Mouse (Mus musculus): Measurements from ENCODE around the gene Lilrb4a. TPM values are rescaled to one million over a fixed set of nuclear protein-coding genes. Genes with fewer than 3 reads are reported as not detected.
"Not testable (repeated sequence)": the region's sequence is repeated elsewhere in the genome, so short reads cannot be mapped to it uniquely, and the experiment has no call there.

The Lilrb4a gene
- polyA plus RNA-seq (2012; rRNA removed) (1.7 and 2.7 TPM in 2 replicates), polyA plus RNA-seq (2014; fragmentation: Nextera tagmentation; extraction: Ambion mirVana) (0.78 and 5.0 TPM in 2 replicates)

DNA sequence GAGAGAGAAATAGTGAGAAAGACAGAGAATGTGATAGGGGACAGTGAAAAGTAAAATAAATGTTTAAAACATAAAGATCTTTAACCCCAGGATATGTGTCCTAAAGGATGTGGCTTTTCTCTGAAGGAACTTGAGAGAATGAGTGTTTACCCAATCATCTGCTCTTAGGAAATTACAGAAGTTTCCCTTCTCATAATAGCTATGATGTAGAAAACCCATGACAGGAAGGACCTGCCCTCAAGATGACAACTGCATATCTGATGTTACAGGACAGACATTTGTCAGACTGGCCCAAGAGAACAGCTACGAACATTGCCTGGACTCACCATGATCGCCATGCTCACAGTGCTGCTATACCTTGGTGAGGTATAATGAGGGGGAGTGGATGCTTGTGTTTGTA is at the start of gene Lilrb4a:
Lilrb4a (plus strand) TSS at position 266 of the 400 bp plus-strand sequence.
- not testable (repeated sequence) for ATAC-seq (ENCODE audit: insufficient read depth)

DNA sequence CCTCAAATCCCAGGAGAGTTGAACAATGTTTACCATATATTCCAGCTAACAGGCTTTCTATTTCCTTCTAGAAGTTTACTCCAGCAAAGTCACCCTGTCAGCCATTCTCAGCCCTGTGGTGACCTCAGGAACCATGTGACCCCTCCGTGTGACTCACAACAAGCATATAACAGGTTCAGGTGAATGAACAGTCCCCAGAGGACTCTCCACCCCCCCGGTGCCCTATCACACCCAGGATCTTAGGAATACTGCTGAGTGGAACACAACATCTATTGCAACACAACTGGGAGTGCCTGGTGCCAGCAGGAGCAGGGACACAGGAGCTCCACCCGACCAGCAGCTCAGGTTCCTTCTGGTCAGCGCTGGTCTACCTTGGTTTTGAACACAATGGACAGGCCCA is 39.1 kb upstream of the Lilrb4a start:
- no peak for ATAC-seq (ENCODE audit: insufficient read depth)
- no peak overlapping the region for H3K4me3 ChIP-seq (ENCODE audit: insufficient read depth in 1 of 2, low read depth in 2 of 2, low read length in 2 of 2)
- no peak overlapping the region for H3K9ac ChIP-seq (replicated peaks)
- no peaks in the 10 kb centered on the region for H3K36me3 ChIP-seq (replicated peaks; ENCODE audit: control insufficient read depth, insufficient read depth, low read depth)
- no peaks in the 10 kb centered on the region for H3K9me3 ChIP-seq (ENCODE audit: control insufficient read depth, low read length)
- 48% methylated on average over 4 of the region's 4 CpGs for WGBS (ENCODE audit: insufficient replicate concordance)
- H3K4me1 ChIP-seq (replicated peaks; ENCODE audit: control insufficient read depth in 2 of 2, insufficient read depth in 2 of 2, low read length in 1 of 2), result no peaks in the 10 kb centered on the region
- no peak for DNase-seq (ENCODE audit: low read depth in 3 of 3, low spot score in 3 of 3)
- no peak overlapping the region for H3K4me2 ChIP-seq (ENCODE audit: low read depth)
- H3K27me3 ChIP-seq (ENCODE audit: control insufficient read depth, insufficient read depth, low read length), result no peaks in the 10 kb centered on the region
- TF ChIP-seq CTCF (IDR thresholded peaks at IDR 0.05; ENCODE audit: low read depth) (no peak), EP300 (IDR thresholded peaks at IDR 0.05; ENCODE audit: low read depth) (no peak)
- no peak overlapping the region for H3K27ac ChIP-seq

More for the DNA sequence above, at the start of gene Lilrb4a:
- H3K4me2 ChIP-seq (ENCODE audit: low read depth); H3K9ac ChIP-seq (replicated peaks); DNase-seq (ENCODE audit: low read depth in 3 of 3, low spot score in 3 of 3); H3K27ac ChIP-seq; H3K27me3 ChIP-seq (ENCODE audit: control insufficient read depth, insufficient read depth, low read length); H3K36me3 ChIP-seq (replicated peaks; ENCODE audit: control insufficient read depth, insufficient read depth, low read depth); H3K9me3 ChIP-seq (ENCODE audit: control insufficient read depth, low read length); H3K4me3 ChIP-seq (ENCODE audit: insufficient read depth in 1 of 2, low read depth in 2 of 2, low read length in 2 of 2); H3K4me1 ChIP-seq (replicated peaks; ENCODE audit: control insufficient read depth in 2 of 2, insufficient read depth in 2 of 2, low read length in 1 of 2): not testable (repeated sequence)
- WGBS (ENCODE audit: insufficient replicate concordance), result no CpG with 5 or more reads among the region's 2 CpGs

DNA sequence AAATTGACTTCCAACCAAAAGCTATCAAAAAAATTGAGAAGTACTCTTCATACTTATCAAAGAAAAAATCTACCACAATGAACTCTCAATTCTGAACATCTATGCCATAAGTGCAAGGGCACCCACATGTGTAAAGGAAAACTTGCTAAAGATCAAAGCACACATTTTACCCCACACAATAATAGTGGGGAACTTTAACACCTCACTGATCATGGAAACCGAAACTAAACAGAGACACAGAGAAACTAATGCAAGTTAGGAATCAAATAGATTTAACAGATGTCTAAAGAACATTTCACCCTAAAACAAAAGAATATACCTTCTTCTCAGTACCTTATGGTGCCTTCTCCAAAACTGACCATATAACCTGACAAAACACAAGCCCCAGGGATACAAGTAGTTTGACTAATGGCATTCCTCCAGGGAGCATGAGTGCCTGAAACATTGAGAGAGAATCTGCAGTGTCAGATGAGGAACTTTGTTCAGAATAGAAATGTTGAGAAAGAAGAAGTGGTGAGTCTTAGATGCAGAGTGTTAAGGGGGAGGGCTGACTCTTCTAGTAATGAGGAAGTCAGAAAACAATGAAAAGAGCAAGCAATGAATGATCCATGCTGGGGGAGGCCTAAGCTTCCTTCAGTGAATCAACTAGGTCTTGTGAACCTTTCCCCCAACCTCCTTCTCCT is 37.0 kb upstream of the Lilrb4a start:
- no peak for TF ChIP-seq CTCF (IDR thresholded peaks at IDR 0.05; ENCODE audit: low read depth)
- no peak for TF ChIP-seq EP300 (IDR thresholded peaks at IDR 0.05; ENCODE audit: low read depth)
- 28% methylated on average over 1 of the region's 1 CpGs for WGBS (ENCODE audit: insufficient replicate concordance)
- H3K27ac ChIP-seq, result no peak overlapping the region
- ATAC-seq (ENCODE audit: insufficient read depth), result no peak
- no peaks in the 10 kb centered on the region for H3K4me1 ChIP-seq (replicated peaks; ENCODE audit: control insufficient read depth in 2 of 2, insufficient read depth in 2 of 2, low read length in 1 of 2)
- H3K36me3 ChIP-seq (replicated peaks; ENCODE audit: control insufficient read depth, insufficient read depth, low read depth), result no peaks in the 10 kb centered on the region
- no peak overlapping the region for H3K4me3 ChIP-seq (ENCODE audit: insufficient read depth in 1 of 2, low read depth in 2 of 2, low read length in 2 of 2)
- H3K9me3 ChIP-seq (ENCODE audit: control insufficient read depth, low read length), result no peaks in the 10 kb centered on the region
- no peaks in the 10 kb centered on the region for H3K27me3 ChIP-seq (ENCODE audit: control insufficient read depth, insufficient read depth, low read length)
- no peak overlapping the region for H3K9ac ChIP-seq (replicated peaks)
- DNase-seq (ENCODE audit: low read depth in 3 of 3, low spot score in 3 of 3), result peak in 2 of 3 experiments; percentile 5 to 19
- H3K4me2 ChIP-seq (ENCODE audit: low read depth), result no peak overlapping the region

DNA sequence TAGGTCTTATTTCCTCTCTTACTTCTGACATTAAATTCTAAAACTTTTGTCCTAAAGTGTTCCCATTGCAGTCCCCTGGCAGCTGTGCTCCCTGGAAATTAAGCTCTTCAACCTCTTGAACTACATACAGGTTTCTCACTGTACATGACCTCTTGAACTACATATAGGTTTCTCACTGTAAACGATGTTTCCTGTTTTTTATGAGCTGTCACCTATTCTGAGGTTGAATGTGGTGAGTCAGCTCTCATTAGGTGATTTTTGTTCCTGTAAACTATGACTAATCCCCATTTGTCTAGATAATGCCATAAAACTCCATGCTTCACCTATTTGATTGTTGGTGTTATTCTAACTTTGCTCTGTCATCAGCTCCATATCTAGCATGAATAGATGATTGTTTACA is 36.4 kb upstream of the Lilrb4a start:
- no peaks in the 10 kb centered on the region for H3K9me3 ChIP-seq (ENCODE audit: control insufficient read depth, low read length)
- no peak overlapping the region for H3K9ac ChIP-seq (replicated peaks)
- no peak for DNase-seq (ENCODE audit: low read depth in 3 of 3, low spot score in 3 of 3)
- WGBS (ENCODE audit: insufficient replicate concordance), result 6% methylated on average over 1 of the region's 1 CpGs
- no peaks in the 10 kb centered on the region for H3K4me1 ChIP-seq (replicated peaks; ENCODE audit: control insufficient read depth in 2 of 2, insufficient read depth in 2 of 2, low read length in 1 of 2)
- no peak for TF ChIP-seq EP300 (IDR thresholded peaks at IDR 0.05; ENCODE audit: low read depth)
- TF ChIP-seq CTCF (IDR thresholded peaks at IDR 0.05; ENCODE audit: low read depth), result no peak
- H3K27me3 ChIP-seq (ENCODE audit: control insufficient read depth, insufficient read depth, low read length), result no peaks in the 10 kb centered on the region
- H3K27ac ChIP-seq, result no peak overlapping the region
- no peak overlapping the region for H3K4me2 ChIP-seq (ENCODE audit: low read depth)
- no peak for ATAC-seq (ENCODE audit: insufficient read depth)
- no peaks in the 10 kb centered on the region for H3K36me3 ChIP-seq (replicated peaks; ENCODE audit: control insufficient read depth, insufficient read depth, low read depth)
- no peak overlapping the region for H3K4me3 ChIP-seq (ENCODE audit: insufficient read depth in 1 of 2, low read depth in 2 of 2, low read length in 2 of 2)

DNA sequence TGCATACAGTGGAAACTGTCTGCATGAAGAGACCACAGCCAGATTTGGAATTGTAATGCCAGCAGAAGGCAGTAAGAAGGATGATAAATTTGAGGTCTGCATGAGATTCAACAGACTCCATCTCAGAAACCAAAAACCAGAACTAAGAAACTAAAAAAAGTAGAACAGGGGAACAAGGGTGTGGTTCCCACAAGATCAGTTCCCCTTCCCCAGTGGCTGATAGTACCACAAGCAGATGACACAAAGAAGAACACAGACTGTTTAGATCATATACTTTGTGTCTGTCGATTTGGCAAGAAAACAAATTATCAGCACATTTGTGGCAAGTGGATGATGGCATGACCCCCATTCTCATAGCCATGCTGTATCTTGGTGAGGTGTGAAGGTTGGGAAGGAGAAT is 35.0 kb upstream of the Lilrb4a start:
- no peak overlapping the region for H3K9ac ChIP-seq (replicated peaks)
- ATAC-seq (ENCODE audit: insufficient read depth) (no peak), DNase-seq (ENCODE audit: low read depth in 3 of 3, low spot score in 3 of 3) (no peak)
- no peak overlapping the region for H3K4me3 ChIP-seq (ENCODE audit: insufficient read depth in 1 of 2, low read depth in 2 of 2, low read length in 2 of 2)
- H3K27me3 ChIP-seq (ENCODE audit: control insufficient read depth, insufficient read depth, low read length), result no peaks in the 10 kb centered on the region
- H3K27ac ChIP-seq, result no peak overlapping the region
- no peaks in the 10 kb centered on the region for H3K4me1 ChIP-seq (replicated peaks; ENCODE audit: control insufficient read depth in 2 of 2, insufficient read depth in 2 of 2, low read length in 1 of 2)
- no peak overlapping the region for H3K4me2 ChIP-seq (ENCODE audit: low read depth)
- WGBS (ENCODE audit: insufficient replicate concordance), result 15% methylated on average over 1 of the region's 1 CpGs
- TF ChIP-seq CTCF (IDR thresholded peaks at IDR 0.05; ENCODE audit: low read depth) (no peak), EP300 (IDR thresholded peaks at IDR 0.05; ENCODE audit: low read depth) (no peak)
- H3K36me3 ChIP-seq (replicated peaks; ENCODE audit: control insufficient read depth, insufficient read depth, low read depth), result no peaks in the 10 kb centered on the region
- no peaks in the 10 kb centered on the region for H3K9me3 ChIP-seq (ENCODE audit: control insufficient read depth, low read length)

Data from liver, embryonic 14.5 days (tissue).